Mouse (Mus musculus) embryonic facial prominence, embryonic 12.5 days (tissue): ENCODE data around the gene Plcb1. TPM values are rescaled to one million over a fixed set of nuclear protein-coding genes. Genes with fewer than 3 reads are reported as not detected.

Experiments
- ATAC-seq: fragments of 200-750 bp; cut with Nextera tagmentation; 2 replicates; pipeline ENCODE4 v1.8.0; 2017; ENCODE audit not compliant: insufficient number of reproducible peaks, insufficient read depth, low FRiP score, low TSS enrichment
- H3K27ac ChIP-seq: fragments of 300-500 bp; sonication (generic); 2 replicates; pipeline ENCODE4 v1.5.1; 2016; ENCODE audit warnings: mild to moderate bottlenecking
- H3K27me3 ChIP-seq: fragments of 300-500 bp; sonication (generic); 2 replicates; pipeline ENCODE4 v1.6.1; 2016; ENCODE audit warnings: mild to moderate bottlenecking, moderate library complexity
- H3K36me3 ChIP-seq: fragments of 300-500 bp; sonication (generic); 2 replicates; pipeline ENCODE4 v1.6.1; 2016; ENCODE audit warnings: mild to moderate bottlenecking
- H3K4me1 ChIP-seq: fragments of 300-500 bp; sonication (generic); 2 replicates; pipeline ENCODE4 v1.6.1; 2016
- H3K4me2 ChIP-seq: fragments of 300-500 bp; sonication (generic); replicated peaks from 2 replicates; pipeline ENCODE4 v1.6.1; 2016; ENCODE audit warnings: mild to moderate bottlenecking, moderate library complexity
- H3K4me3 ChIP-seq: fragments of 300-500 bp; sonication (generic); 2 replicates; pipeline ENCODE4 v1.5.1; 2016; ENCODE audit warnings: mild to moderate bottlenecking
- H3K9ac ChIP-seq: fragments of 300-500 bp; sonication (generic); 2 replicates; pipeline ENCODE4 v1.6.1; 2016; ENCODE audit warnings: mild to moderate bottlenecking, moderate library complexity
- H3K9me3 ChIP-seq: fragments of 300-500 bp; sonication (generic); 2 replicates; pipeline ENCODE4 v1.6.1; 2016; ENCODE audit warnings: mild to moderate bottlenecking, moderate library complexity
- WGBS: fragments of 180-500 bp; shearing (Covaris S2); methylation state at CpG from one replicate; pipeline ENCODE4 v1.1.7; 2016; 5-methylcytosine and 5-hydroxymethylcytosine counted together
- polyA plus RNA-seq: library from polyadenylated mRNA; unstranded; fragments of >200 nt; fragmentation: Nextera tagmentation; extraction: Ambion mirVana; gene quantifications from 2 replicates; pipeline ENCODE4 v1.2.1, GENCODE M21; 2016

Gene Plcb1
- polyA plus RNA-seq, 1 experiment from 2014 or later = 16.5 TPM

- Histone ChIP-seq H3K36me3 (no peaks in the 10 kb centered on the region), H3K4me3 (no peak overlapping the region), H3K4me2 (no peak overlapping the region), H3K4me1 (peaks cover 4% of the 10 kb centered on the region; the same call in 1 of the 2 replicates), H3K9ac (no peak overlapping the region), H3K9me3 (no peaks in the 10 kb centered on the region), H3K27ac (no peak overlapping the region), H3K27me3 (no peaks in the 10 kb centered on the region)
- no peak for ATAC-seq
- WGBS = 56% methylated on average over 4 of the region's 4 CpGs
These were observed 156.2 kb downstream of the Plcb1 start for GRCm38 (mm10) chr2:134942039-134942438.

- no peaks in the 10 kb centered on the region for H3K27me3 ChIP-seq
- no peaks in the 10 kb centered on the region for H3K9me3 ChIP-seq
- no peak for ATAC-seq
- no peaks in the 10 kb centered on the region for H3K4me1 ChIP-seq
- H3K4me2 ChIP-seq = no peak overlapping the region
- H3K36me3 ChIP-seq = no peaks in the 10 kb centered on the region
- H3K27ac ChIP-seq = no peak overlapping the region
- WGBS = 24% methylated on average over 2 of the region's 2 CpGs
- no peak overlapping the region for H3K4me3 ChIP-seq
- no peak overlapping the region for H3K9ac ChIP-seq
These were observed 157.1 kb downstream of the Plcb1 start for GRCm38 (mm10) chr2:134942919-134943318.

GRCm38 (mm10) chr2:134946331-134946730, 160.5 kb downstream of the Plcb1 start:
- Histone ChIP-seq H3K27ac (no peak overlapping the region), H3K36me3 (no peaks in the 10 kb centered on the region), H3K4me3 (no peak overlapping the region), H3K27me3 (no peaks in the 10 kb centered on the region), H3K9ac (no peak overlapping the region), H3K9me3 (no peaks in the 10 kb centered on the region), H3K4me1 (no peaks in the 10 kb centered on the region), H3K4me2 (no peak overlapping the region)
- WGBS = 83% methylated on average over 8 of the region's 8 CpGs
- ATAC-seq = no peak

GRCm38 (mm10) chr2:134946911-134947310, 161.0 kb downstream of the Plcb1 start:
- H3K27ac ChIP-seq = no peak overlapping the region
- H3K4me2 ChIP-seq = no peak overlapping the region
- no peaks in the 10 kb centered on the region for H3K27me3 ChIP-seq
- H3K4me3 ChIP-seq = no peak overlapping the region
- no peaks in the 10 kb centered on the region for H3K36me3 ChIP-seq
- no peaks in the 10 kb centered on the region for H3K4me1 ChIP-seq
- no peaks in the 10 kb centered on the region for H3K9me3 ChIP-seq
- WGBS = 76% methylated on average over 1 of the region's 1 CpGs
- no peak for ATAC-seq
- H3K9ac ChIP-seq = no peak overlapping the region

GRCm38 (mm10) chr2:134952088-134952487, 166.2 kb downstream of the Plcb1 start:
- H3K27ac ChIP-seq = no peak overlapping the region
- H3K4me2 ChIP-seq = no peak overlapping the region
- no peaks in the 10 kb centered on the region for H3K36me3 ChIP-seq
- no peaks in the 10 kb centered on the region for H3K27me3 ChIP-seq
- no peaks in the 10 kb centered on the region for H3K9me3 ChIP-seq
- H3K9ac ChIP-seq = no peak overlapping the region
- ATAC-seq = no peak
- H3K4me3 ChIP-seq = no peak overlapping the region
- WGBS = 73% methylated on average over 5 of the region's 5 CpGs
- H3K4me1 ChIP-seq = no peaks in the 10 kb centered on the region

- Histone ChIP-seq H3K27ac (no peak overlapping the region), H3K4me2 (no peak overlapping the region), H3K4me1 (no peaks in the 10 kb centered on the region), H3K27me3 (no peaks in the 10 kb centered on the region), H3K36me3 (no peaks in the 10 kb centered on the region), H3K4me3 (no peak overlapping the region), H3K9me3 (no peaks in the 10 kb centered on the region), H3K9ac (no peak overlapping the region)
- no peak for ATAC-seq
- 90% methylated on average over 4 of the region's 4 CpGs for WGBS
These were observed 170.6 kb downstream of the Plcb1 start for GRCm38 (mm10) chr2:134956436-134956835.

GRCm38 (mm10) chr2:134966131-134966530, 180.3 kb downstream of the Plcb1 start:
- 79% methylated on average over 4 of the region's 4 CpGs for WGBS
- Histone ChIP-seq H3K27ac (no peak overlapping the region), H3K36me3 (no peaks in the 10 kb centered on the region)

GRCm38 (mm10) chr2:134968380-134968779, 182.5 kb downstream of the Plcb1 start:
- Histone ChIP-seq H3K27ac (no peak overlapping the region), H3K4me1 (no peaks in the 10 kb centered on the region), H3K9ac (no peak overlapping the region), H3K4me3 (no peak overlapping the region), H3K9me3 (no peaks in the 10 kb centered on the region), H3K4me2 (no peak overlapping the region), H3K36me3 (no peaks in the 10 kb centered on the region), H3K27me3 (no peaks in the 10 kb centered on the region)
- 79% methylated on average over 3 of the region's 3 CpGs for WGBS
- ATAC-seq = no peak

More at GRCm38 (mm10) chr2:134966131-134966530, 180.3 kb downstream of the Plcb1 start:
- Histone ChIP-seq H3K4me1 (no peaks in the 10 kb centered on the region), H3K4me3 (no peak overlapping the region), H3K9me3 (no peaks in the 10 kb centered on the region), H3K4me2 (no peak overlapping the region), H3K9ac (no peak overlapping the region), H3K27me3 (no peaks in the 10 kb centered on the region)
- ATAC-seq = no peak

GRCm38 (mm10) chr2:134972376-134972775, 186.5 kb downstream of the Plcb1 start:
- no peaks in the 10 kb centered on the region for H3K27me3 ChIP-seq
- ATAC-seq = no peak
- peaks cover 10% of the 10 kb centered on the region for H3K4me1 ChIP-seq
- H3K36me3 ChIP-seq = no peaks in the 10 kb centered on the region
- 82% methylated on average over 6 of the region's 6 CpGs for WGBS
- no peak overlapping the region for H3K4me2 ChIP-seq
- no peaks in the 10 kb centered on the region for H3K9me3 ChIP-seq
- no peak overlapping the region for H3K4me3 ChIP-seq
- no peak overlapping the region for H3K9ac ChIP-seq
- H3K27ac ChIP-seq = no peak overlapping the region

- no peak overlapping the region for H3K27ac ChIP-seq
- no peaks in the 10 kb centered on the region for H3K9me3 ChIP-seq
- WGBS = 24% methylated on average over 6 of the region's 6 CpGs
- H3K9ac ChIP-seq = no peak overlapping the region
- H3K27me3 ChIP-seq = no peaks in the 10 kb centered on the region
- no peaks in the 10 kb centered on the region for H3K36me3 ChIP-seq
- no peak for ATAC-seq
- H3K4me2 ChIP-seq = no peak overlapping the region
- H3K4me1 ChIP-seq = peaks cover 10% of the 10 kb centered on the region
- no peak overlapping the region for H3K4me3 ChIP-seq
These were observed 188.8 kb downstream of the Plcb1 start for GRCm38 (mm10) chr2:134974711-134975110.

GRCm38 (mm10) chr2:134976796-134977330, 191.0 kb downstream of the Plcb1 start:
- H3K27me3 ChIP-seq = no peaks in the 10 kb centered on the region
- WGBS = 8% methylated on average over 3 of the region's 3 CpGs
- peaks cover 10% of the 10 kb centered on the region for H3K4me1 ChIP-seq
- H3K27ac ChIP-seq = peak overlapping the region; percentile 23; the same call in 1 of the 2 replicates
- no peak overlapping the region for H3K4me3 ChIP-seq
- 0 out of 2 replicates have a peak, but pooled peaks have one; percentile 15 for ATAC-seq
- H3K4me2 ChIP-seq = no peak overlapping the region
- no peaks in the 10 kb centered on the region for H3K9me3 ChIP-seq
- H3K36me3 ChIP-seq = no peaks in the 10 kb centered on the region
- no peak overlapping the region for H3K9ac ChIP-seq

- Histone ChIP-seq H3K4me2 (no peak overlapping the region), H3K9ac (no peak overlapping the region), H3K27me3 (no peaks in the 10 kb centered on the region), H3K9me3 (no peaks in the 10 kb centered on the region), H3K4me3 (no peak overlapping the region), H3K4me1 (peaks cover 10% of the 10 kb centered on the region), H3K36me3 (no peaks in the 10 kb centered on the region), H3K27ac (no peak overlapping the region)
- WGBS = 56% methylated on average over 1 of the region's 1 CpGs
- no peak for ATAC-seq
These were observed 191.8 kb downstream of the Plcb1 start for GRCm38 (mm10) chr2:134977641-134978040.

GRCm38 (mm10) chr2:134981394-134981793, 195.5 kb downstream of the Plcb1 start:
- Histone ChIP-seq H3K27ac (no peak overlapping the region), H3K4me2 (no peak overlapping the region), H3K36me3 (no peaks in the 10 kb centered on the region), H3K9ac (no peak overlapping the region), H3K4me1 (peaks cover 10% of the 10 kb centered on the region), H3K9me3 (no peaks in the 10 kb centered on the region), H3K4me3 (no peak overlapping the region), H3K27me3 (no peaks in the 10 kb centered on the region)
- ATAC-seq = no peak
